Mouse (Mus musculus) lung, postnatal 10 days (tissue): ENCODE measurements around the gene Runx3.
A peak's percentile ranks its signal among the peaks of the same experiment; 100 is the strongest.

Experiments
- DNase-seq: peaks from one replicate; pipeline ENCODE4 v3.0.0; 2021

Gene Runx3

DNA sequence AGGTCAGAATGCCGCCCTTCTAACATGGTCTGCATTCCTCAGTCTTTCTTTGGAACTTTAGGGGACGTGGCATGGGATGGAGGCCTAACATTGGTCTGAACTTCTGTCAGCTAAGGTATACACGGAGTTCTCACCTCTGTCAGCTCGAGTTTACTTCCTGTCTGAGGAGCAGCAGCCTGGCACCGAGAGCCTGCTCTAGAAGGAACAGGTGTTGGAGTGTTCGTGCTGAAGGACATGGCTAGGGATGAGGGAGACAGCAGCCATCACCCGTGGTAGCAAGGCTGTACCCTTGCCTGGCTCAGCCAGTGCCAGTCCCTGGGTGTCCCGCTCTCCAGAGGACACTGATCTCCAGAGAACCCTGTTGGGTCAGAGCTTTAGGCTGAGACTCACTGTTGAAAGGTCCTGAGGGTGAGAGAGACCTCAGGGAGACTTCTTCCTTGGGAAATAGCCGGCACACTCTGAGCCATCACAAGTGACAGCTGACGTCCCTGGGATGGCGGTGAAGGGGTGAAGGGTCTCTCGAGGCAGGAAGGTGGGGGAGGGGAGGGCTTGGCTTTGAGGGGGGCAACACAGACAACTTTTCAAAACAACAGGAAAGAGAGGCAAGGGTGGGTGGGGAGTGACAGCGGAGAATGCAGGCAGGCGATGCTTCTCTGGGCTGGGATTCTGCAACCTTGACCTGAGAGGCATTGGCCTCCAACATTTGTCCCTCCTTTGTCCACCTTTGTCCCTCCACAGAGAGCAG is 4.9 kb upstream of the Runx3 start:
- no peak for DNase-seq

DNA sequence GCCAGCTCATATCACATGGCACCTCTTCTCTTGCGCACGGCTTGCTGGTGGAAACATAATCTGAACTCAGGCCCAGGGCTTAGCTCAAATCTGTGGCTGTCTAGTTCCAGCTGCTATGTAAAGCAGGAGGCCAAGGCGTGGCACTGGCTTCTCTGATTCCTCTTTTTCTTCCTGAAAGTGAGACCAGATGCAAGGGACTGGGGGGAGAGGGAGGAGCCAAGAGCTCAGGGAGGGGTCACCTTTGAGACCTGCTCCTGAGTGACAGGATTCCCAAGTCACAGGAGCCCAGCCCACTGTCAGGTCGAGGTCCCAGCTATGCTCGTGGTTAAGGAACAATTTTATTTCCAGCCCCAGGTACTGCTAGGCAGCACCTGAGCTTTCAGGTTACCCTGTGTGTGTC is 4.1 kb upstream of the Runx3 start:
- no peak for DNase-seq

DNA sequence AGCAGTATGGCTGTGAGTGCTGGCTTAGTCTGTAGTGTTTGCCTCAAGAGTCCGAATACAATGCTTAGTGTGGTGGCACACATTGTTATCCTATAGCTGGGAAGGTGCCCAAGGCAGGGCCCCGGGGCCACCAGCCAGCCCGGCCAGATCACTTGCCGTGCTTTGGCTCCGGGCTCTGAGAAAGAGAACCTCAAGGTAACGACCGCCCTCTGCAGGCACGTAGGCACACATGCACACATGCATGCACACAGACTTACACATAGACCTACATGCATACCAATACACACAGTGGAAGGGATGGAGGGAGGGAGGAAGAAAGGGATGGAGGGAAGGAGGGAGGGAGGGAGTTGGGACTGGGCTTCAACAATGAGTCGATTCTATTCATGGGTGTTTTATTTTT is 2.6 kb upstream of the Runx3 start:
- no peak for DNase-seq

DNA sequence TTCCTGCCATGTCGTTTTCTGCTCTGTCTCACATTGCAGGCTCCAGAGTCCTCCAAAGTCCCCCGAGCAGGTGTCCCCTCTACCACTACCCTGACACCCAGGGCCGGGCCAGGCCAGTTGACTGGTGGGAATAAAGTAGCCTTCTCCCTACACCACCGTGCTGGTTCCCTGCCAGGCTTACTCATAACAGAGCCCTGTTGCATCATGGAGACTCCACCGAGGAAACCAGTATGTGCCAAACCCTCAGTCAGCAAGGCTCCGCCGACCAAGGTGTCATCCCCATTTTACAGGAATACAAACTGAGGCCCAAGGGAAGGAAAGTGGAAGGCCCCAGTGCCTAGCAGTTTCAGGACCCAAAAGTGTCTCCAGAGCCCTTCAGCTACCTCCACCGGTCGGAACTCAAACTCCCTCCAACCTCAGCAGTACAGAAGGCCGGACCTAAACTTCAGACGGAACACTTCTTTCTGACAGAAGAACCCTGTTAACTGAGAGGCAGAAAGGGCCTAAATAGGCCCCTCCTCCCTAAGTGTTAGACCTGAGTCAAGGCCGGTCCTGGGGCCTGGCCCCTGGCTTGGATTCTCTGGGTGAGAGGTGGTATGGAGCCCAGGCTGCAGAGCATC is 1.5 kb upstream of the Runx3 start:
- no peak for DNase-seq

DNA sequence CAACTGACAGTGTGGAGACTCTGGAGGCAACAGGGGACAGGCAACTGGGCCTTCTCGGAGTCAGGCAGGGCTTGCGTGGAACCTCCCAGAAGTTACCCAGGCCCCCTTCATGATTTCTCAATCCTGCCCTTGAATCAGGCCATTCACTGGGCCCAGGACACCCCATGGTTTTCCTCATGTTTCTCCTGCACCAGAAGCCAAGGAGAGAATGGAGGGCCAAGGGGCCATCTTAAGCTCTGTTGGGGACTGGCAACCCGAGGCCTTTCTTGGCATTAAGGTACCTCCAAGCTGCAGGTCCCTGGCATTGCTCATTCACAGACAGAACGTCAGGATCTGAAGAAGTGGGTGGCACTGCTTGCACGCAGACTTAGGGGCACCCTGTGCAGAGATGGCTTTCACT is 3.3 kb downstream of the Runx3 start:
- no peak for DNase-seq

DNA sequence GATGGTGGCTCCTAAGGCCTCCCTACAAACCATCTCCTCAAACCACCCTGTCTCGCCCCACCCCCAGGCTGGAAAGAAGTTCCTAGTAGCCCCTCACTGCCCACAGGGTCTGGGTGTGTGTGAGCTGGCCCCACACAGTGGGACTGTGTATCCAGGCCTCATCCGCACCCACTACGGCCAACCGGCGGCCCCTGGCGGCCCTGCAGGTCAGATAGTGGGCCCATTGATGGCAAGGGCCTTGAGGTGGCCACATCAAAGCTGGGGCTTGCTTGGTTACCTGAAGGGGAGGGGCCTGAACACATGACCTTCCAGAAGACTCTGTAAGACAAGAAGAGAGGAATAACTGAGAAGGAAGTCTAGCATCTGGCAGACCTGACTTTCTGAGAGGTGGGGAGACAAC is 4.3 kb downstream of the Runx3 start:
- no peak for DNase-seq

DNA sequence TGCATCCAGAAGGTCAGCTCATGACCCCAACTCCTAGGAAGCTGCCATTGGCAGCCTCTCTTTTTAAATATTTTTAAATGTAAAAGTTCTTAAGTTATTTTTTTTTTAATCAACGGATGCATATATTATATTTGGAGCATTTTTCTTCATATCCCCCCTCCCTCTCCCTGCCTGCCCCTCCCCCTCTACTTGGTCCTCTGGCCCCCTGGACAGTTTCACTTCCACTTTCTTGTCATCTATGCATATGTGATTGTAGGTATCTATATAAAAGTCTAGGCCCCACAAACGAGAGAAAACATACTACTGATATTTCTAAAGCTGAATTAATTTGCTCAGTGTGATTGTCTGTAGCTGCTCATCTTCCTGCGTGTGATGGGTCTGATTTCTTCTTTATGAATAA is 4.7 kb downstream of the Runx3 start:
- DNase-seq = no peak

DNA sequence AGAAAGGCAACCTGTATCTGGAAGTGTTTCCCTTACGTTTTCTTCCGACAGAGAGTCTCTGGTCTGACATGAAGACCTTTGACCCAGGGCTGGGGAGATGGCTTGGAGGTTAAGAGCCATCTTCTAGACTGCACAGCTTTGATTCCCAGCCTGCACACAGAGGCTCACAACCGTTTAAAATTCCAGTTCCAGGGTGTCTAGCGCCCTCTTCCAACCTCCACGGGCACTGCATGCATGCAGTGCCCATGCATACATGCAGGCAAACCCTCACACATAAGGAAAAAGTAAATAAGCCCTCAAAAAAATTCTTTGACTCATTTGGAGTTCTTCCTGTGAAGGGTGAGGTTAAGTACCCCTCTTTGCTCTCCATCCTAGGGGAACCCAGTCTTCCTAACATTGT is 5.9 kb downstream of the Runx3 start:
- DNase-seq = no peak

DNA sequence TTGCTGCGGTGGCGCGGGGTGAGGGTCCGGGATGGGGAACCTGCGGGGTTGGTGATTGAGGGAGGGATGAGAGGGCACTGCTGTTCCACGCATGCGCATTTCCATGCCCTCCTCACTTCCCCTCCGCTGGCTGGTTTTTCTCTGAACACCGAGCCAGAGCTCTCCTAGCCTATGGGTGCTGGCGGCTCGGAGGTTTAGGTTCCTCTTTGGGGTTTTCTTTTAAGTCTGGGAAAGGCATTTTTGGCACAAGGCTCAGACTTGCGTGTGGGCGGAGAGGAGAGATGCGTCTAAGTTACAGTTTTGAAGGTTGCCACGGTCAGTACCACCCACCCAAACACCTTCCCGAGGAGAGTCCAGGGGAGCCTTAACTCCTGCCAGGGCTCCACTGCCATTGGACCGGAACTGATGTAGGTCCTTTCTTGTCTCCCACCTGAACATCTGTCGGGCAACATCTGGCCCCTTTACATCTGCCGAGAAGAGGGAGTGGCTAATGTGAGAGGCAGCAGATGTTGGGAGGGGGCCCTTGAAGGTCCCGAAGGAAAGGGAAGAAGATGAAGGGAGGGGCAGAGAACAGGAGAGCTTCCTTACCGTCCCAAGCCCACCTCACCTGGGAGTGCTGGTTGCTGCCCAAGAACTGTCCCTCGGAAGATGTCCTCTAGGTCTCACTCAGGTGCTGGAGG is 8.5 kb downstream of the Runx3 start:
- DNase-seq = no peak

DNA sequence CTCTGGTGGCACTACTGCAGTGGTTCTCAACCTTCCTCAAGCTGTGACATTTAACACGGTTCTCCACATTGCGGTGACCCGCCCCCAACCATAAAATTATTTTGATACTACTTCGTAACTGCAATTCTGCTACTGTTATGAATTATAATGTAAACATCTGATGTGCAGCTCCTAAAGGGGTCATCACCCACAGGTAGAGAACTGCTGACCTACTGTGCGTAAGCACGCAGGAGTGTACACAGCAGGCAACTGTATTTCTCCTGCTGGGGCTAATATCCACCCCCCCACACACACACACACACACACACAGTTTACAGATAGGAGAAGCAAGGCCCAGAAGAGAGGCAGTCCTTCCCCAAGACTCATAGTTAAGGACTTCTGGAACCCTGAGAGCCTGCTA is 9.7 kb downstream of the Runx3 start:
- DNase-seq = no peak

DNA sequence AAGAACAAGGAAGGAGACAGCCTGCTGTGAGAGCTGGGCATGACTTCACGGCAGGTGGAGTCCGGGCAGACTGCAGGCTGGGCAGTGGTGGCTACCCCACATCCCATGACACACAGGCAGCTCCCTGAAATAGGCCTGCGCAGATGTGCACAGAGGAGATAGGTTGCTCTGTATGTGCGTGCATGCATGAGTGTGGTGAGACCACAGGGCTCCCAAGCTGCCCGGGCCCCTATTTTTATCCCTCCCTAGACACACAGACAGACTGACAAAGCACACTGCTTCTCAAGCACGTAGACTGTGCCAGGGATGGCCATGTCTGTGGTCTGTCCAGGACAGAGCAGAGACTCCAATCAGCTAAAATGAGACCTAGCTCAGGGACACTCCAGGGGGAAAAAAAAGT is 10.7 kb downstream of the Runx3 start:
- no peak for DNase-seq

DNA sequence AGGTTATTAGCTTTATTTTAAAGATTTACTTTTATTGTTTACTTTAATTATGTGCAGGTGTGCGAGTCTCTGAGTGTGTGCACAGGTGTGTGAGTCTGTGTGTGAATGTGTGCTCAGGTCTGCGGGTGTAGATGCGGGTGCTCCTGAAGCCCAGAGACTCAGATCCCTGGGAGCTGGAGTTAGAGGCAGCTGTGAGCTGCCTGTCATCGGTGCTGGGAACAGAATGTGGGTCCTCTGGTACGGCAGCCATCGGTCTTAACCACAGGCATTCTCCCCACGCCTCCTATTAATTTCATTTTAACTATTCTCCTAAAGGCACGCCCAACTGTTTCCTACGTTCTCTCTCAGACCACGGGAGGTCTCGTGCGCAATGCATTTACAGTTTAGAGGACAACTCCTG is 12.3 kb downstream of the Runx3 start:
- no peak for DNase-seq

DNA sequence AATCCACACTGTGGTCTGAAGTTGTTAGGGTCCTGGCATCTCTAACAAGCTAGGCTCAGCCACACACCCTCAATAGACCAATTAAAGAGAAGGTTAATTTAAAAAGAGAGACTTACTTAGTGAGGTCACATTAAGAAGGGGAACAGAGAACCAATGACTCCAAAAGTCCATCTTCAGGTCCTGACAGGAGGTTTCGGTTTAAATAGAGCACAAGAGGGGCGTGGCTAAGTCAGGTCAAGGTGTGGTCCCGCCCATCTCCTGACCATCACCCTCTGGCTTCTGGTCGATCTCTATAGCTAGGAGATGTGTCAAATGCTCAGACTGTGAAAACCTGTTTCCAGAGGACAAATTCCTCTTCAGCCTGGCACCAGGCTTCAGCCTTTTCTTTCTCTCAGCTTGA is 13.3 kb downstream of the Runx3 start:
- no peak for DNase-seq

DNA sequence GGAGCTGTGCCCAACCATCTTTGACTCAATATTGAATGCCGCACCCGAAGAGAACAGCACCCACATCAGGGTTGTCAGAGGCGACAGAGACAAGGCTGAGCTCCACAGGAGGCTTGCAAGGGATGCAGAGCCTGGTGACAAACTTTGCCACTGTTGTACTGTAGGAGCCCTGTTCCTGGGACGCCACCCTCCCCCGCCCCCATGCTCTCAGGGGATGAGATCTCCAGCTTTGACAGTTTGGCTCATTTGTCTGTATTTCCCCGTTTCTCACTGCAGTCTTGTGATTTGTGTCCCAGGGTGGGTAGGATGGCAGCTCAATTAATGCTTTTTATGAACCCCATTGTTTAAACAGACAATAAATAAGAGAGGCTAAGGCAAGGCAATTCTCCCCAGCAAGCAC is 14.9 kb downstream of the Runx3 start:
- DNase-seq = no peak

DNA sequence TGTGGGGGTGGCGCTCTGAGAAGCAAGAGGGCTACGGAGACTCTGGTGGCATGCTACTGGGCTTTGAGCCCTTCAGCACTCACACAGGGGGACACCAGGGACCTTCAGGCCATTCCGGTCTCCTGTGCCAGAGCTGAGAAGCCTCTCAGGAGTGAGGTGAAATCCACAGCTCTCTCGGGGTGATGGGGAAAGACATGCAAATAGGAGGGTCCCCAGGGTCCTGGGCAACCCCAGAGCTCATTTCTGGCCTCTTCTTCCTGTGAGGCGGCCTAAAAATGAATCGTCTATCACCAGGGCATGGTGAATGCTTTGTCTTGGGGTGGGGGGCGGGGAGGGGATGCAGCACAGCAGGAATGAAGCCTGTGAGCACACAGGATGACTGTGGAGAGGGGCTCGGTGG is 15.8 kb downstream of the Runx3 start:
- DNase-seq = no peak

DNA sequence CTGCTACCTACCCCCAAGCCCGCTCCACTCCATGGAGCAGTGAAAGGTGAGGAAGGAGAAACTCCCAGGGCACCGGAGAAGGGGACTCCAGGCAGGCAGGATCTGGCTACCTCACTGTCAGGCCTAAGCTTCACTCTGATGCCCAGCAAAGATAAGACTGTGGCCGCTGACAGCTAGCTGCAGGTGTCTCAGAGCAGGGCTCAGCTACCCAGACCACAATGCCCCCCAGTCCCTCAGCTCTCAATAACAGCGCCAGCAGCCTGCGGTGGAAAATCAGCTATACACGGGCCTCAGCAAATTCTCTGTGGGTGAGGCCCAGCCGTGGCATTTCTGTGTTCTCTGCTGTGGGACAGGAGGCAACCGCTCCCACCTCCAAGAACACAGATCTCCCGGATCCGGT is 16.2 kb downstream of the Runx3 start:
- DNase-seq = no peak

DNA sequence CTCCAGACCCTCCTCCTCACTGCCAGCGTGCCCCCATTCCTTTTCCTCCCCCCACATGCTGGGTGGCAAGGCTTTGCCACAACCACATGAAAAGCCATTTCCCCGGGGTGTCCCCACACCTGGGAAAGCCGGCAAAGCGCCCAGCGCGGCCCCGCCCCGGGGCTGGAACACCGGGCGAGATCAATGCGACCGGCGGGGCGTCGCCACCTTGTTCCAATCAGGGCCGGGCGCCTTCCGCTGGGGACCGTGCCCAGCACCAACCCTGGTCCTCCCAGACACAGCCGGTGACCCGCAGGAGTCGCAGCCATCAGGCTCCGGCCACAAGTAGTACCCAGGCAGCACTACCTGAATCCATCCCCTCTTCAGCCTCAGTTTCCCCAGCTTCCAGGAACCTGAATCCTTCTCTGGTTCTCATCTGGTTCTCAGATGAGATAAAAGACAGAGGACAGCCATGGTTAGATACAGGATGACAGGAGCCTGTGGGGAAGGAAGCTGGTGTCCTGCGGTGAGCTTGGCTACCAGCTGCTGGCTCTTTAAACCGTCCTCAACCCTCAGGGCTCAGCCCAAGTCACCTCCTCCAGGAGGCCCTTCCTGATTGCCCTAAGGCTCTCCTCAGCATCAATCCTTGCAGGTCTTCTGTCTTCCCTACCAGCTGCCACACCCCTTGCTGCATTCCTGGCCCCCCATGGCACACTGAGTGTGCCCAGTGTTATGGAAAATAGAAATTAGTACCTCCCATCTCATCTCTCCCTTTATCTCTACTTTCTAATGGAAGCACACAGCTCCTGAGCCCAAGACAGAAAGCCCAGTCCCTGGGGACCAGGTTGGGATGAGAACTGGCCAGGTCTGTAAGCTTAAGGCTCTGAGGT is 20.4 kb downstream of the Runx3 start:
- no peak for DNase-seq

DNA sequence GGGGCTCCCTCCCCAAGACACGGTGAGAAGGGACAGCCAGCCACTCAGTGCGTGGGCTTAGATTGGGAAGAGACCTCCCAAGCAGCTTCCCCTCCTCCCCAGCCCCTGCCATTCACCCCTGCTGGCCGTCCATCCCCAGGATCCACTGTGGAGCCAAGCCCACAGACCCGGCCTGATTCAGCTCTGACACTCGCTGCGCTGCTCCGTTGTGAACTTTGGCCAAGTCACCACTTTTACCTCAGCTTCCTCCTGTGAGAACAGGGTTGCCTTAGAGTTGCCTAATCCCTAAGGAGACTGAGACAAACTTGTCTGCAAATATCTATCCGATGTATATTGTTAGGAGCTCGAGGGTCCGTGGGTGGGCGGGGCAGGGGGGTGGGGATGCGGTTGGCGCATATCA is 21.3 kb downstream of the Runx3 start:
- no peak for DNase-seq

DNA sequence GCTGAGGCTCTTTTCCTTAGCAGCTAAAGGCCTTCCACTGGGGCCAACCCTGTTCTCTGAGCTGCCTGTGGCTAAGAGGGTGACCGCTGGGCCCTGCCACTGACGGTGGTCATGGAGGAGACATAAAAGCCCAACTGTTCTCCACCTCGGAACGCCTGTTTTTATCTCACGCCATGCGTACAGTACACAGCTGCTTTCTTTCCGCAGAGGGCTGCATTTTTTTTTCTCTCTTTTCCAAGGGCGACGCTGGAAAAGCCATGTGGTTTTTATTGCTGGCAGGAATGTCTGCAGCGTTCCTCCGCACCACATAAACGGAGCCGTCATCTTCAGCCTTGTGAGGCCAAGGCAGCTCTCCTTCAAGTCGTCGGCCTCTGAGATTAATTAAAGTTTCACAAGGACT is 26.3 kb downstream of the Runx3 start:
- peak; percentile 49 for DNase-seq

DNA sequence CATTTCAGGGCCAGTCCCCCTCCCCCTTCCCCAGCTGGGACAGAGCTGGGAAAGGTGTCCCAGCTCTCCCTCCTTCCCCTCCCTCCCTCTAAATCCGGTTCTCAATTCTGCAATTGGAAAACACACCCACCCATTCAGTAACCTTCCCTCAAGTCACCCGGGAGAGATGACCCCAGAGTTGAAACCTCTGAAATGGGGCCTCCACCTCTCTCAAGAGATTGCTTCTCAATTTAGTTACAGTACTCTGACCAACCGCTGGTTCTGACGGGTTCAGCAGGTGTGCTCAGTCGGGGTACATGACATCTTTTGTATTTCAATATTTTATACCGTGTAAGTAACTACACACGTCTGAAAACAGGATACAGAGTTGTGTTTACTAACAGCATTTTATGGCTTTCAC is 28.2 kb downstream of the Runx3 start:
- DNase-seq = no peak

DNA sequence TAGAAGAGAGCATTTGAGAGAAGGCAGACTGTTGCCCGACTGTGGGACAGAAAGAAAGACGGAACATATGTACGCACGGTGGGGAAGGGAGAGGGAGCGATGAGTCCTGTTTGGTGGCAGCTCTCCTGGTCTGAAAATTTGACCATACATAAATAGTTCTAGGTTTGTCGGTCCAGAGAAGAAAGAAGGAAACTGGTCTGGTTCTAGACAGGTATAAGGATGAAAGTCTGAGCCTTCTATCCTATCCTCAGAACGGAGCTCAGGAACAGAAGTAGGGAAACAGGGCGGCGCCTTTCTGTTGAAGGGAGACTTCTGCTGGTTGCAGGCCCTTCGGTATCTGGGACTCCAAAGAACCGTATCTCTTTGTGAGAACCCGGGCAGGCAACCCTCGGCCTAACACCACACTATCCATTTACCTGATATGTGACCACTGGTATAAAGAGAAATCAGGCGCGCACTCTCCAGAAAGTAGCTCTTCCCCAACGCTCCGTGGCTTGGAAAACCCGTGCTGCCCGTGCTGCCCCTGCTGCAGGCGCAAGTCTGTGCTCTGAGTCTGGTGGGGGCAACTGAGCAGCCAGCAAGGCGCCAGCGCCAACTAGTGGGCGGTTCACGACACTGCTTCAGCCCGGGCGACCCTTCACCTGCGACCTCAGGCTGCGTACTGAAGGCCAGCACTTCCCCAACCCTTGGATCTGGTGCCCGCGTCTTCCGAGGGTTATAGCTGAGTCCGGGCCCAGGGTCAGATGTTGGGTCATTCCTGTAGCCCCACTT is 29.8 kb downstream of the Runx3 start:
- DNase-seq = peak; percentile 77

DNA sequence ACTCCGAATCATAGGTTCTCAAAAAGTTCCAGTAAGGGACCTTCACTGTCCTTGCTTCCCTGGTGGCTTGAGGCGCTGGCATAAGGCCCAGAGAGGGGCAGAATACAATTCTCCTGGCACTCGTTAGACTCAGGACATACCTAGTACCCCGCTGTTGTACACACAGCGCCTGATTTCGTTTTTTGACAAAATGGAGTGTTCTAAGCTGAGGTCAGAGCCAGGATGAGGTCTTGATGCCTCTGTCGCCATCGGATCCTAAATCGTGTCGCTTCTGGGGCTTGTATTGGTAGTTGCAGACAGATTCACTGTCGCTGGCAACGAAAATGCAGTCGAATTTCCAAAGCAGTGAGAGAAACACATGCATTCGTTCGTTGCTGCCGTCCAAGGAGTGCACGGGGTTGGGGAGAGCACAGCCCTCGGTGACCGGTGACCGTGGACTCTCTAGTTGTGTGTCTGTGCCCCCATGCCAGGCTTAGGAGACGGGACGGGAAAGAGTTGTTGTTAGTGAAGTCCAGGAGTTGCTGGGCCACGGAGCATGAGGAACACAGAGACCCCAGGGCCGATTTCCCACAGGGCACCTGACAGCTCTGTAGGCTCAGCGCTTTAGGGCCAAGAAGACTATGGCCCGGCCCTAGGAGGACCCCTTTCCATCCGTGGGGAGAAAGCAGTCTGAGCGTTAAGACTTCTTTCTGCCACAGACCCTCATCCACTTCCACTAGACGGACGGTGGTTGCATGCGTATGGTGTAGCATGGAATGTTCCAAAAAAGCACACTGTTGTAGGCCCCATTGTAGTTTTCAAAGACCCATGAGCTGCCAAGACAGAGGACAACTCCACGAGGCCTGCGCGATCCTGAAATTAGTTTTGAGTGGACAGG is 30.9 kb downstream of the Runx3 start:
- DNase-seq = no peak
